Mouse (Mus musculus) CH12.LX (cell line): ENCODE data around the gene Gm20538. TPM values are rescaled to one million over a fixed set of nuclear protein-coding genes. Genes with fewer than 3 reads are reported as not detected.

Experiments used
- DNase-seq: peaks from one replicate; pipeline ENCODE4 v3.0.0-alpha.2; 2013; ENCODE audit errors: extremely low read depth
- H3K27ac ChIP-seq: 2 replicates; pipeline ENCODE4 v1.5.1; 2012; ENCODE audit warnings: low read depth, mild to moderate bottlenecking, control low read depth, moderate library complexity; ENCODE audit not compliant: insufficient read depth
- H3K27me3 ChIP-seq: replicated peaks from 2 replicates; pipeline ENCODE3; 2012; ENCODE audit warnings: inconsistent platforms
- H3K36me3 ChIP-seq, 2 experiments: replicated peaks in 1 of 2; 2 replicates each; pipeline versions ENCODE3 to v1.6.1; 2012; ENCODE audit warnings: inconsistent platforms in 1 of 2, low read length in 1 of 2, mild to moderate bottlenecking in 1 of 2, mixed read lengths in 1 of 2, moderate library complexity in 1 of 2; ENCODE audit not compliant: control insufficient read depth in 1 of 2, insufficient read depth in 1 of 2
- H3K4me1 ChIP-seq, 2 experiments: 2 replicates each; pipeline ENCODE4 v1.6.1; 2012; ENCODE audit warnings: inconsistent platforms in 1 of 2, moderate library complexity in 1 of 2; ENCODE audit not compliant: insufficient read depth in 2 of 2, control insufficient read depth in 1 of 2
- H3K4me2 ChIP-seq: 2 replicates; pipeline ENCODE4 v1.6.1; 2012; ENCODE audit warnings: low read depth, mild to moderate bottlenecking, control low read depth; ENCODE audit not compliant: poor library complexity, insufficient read depth, severe bottlenecking
- H3K4me3 ChIP-seq, 3 experiments: fragments of 150-350 bp in 1 of 3; sonication (generic) in 1 of 3; replicated peaks in 1 of 3; 2 replicates each; pipeline versions ENCODE3 to v1.5.1; 2011 to 2012; ENCODE audit warnings: low read depth in 2 of 3, low read length in 2 of 3, mild to moderate bottlenecking in 2 of 3, moderate library complexity in 2 of 3, control low read depth in 1 of 3, improper control_type of control experiment in 1 of 3, inconsistent platforms in 1 of 3, mixed read lengths in 1 of 3; ENCODE audit not compliant: poor library complexity in 1 of 3
- H3K79me2 ChIP-seq: replicated peaks from 2 replicates; pipeline ENCODE4 v1.6.1; 2012; ENCODE audit warnings: mild to moderate bottlenecking, moderate library complexity; ENCODE audit not compliant: control insufficient read depth, poor library complexity, insufficient read depth, severe bottlenecking; ENCODE audit errors: extremely low read depth
- H3K9ac ChIP-seq: 2 replicates; pipeline ENCODE4 v1.6.1; 2012; ENCODE audit warnings: low read depth, mild to moderate bottlenecking, control low read depth, moderate library complexity; ENCODE audit not compliant: insufficient read depth
- H3K9me3 ChIP-seq: replicated peaks from 2 replicates; pipeline ENCODE3; 2012; ENCODE audit warnings: low read length, inconsistent platforms, mixed read lengths
- BHLHE40 ChIP-seq: IDR thresholded peaks from 2 replicates; pipeline ENCODE4 v1.6.1; 2011; ENCODE audit warnings: mild to moderate bottlenecking, low read depth, low read length, improper control_type of control experiment
- CTCF ChIP-seq, 2 experiments: IDR thresholded peaks in 1 of 2; conservative IDR thresholded peaks in 1 of 2; 2 replicates each; pipeline ENCODE4 v1.5.1; 2011 to 2012; ENCODE audit warnings: low read depth in 2 of 2, low read length in 2 of 2, improper control_type of control experiment in 1 of 2, inconsistent platforms in 1 of 2, mild to moderate bottlenecking in 1 of 2, moderate library complexity in 1 of 2
- ETS1 ChIP-seq: conservative IDR thresholded peaks from 2 replicates; pipeline ENCODE4 v1.6.1; 2012; ENCODE audit warnings: low read depth, mild to moderate bottlenecking, inconsistent platforms, low read length, improper control_type of control experiment, moderate library complexity
- HCFC1 ChIP-seq: IDR thresholded peaks from 2 replicates; pipeline ENCODE4 v1.6.1; 2012; ENCODE audit warnings: low read depth, mild to moderate bottlenecking, inconsistent platforms, low read length, improper control_type of control experiment
- IRF4 ChIP-seq: IDR thresholded peaks from 2 replicates; pipeline ENCODE4 v1.6.1; 2014; ENCODE audit warnings: low read depth, mild to moderate bottlenecking, inconsistent platforms, low read length, improper control_type of control experiment
- JUND ChIP-seq: conservative IDR thresholded peaks from 2 replicates; pipeline ENCODE4 v1.6.1; 2011; ENCODE audit warnings: low read depth, low read length, improper control_type of control experiment
- KAT2A ChIP-seq: IDR thresholded peaks from 2 replicates; pipeline ENCODE4 v1.6.1; 2012; ENCODE audit warnings: low read length, improper control_type of control experiment, inconsistent platforms; ENCODE audit not compliant: insufficient replicate concordance
- MXI1 ChIP-seq: IDR thresholded peaks from 2 replicates; pipeline ENCODE4 v1.6.1; 2011; ENCODE audit warnings: mild to moderate bottlenecking, low read depth, low read length, improper control_type of control experiment
- MYC ChIP-seq: IDR thresholded peaks from 2 replicates; pipeline ENCODE4 v1.6.1; 2011; ENCODE audit warnings: low read depth, mild to moderate bottlenecking, improper control_type of control experiment, low read length
- NELFE ChIP-seq: IDR thresholded peaks from 2 replicates; pipeline ENCODE4 v1.6.1; 2011; ENCODE audit warnings: low read depth, low read length, improper control_type of control experiment
- RAD21 ChIP-seq: IDR thresholded peaks from 2 replicates; pipeline ENCODE4 v1.6.1; 2011; ENCODE audit warnings: low read depth, mild to moderate bottlenecking, low read length, improper control_type of control experiment, moderate library complexity
- SIN3A ChIP-seq: IDR thresholded peaks from 2 replicates; pipeline ENCODE4 v1.6.1; 2012; ENCODE audit warnings: low read length, improper control_type of control experiment, inconsistent platforms
- SMC3 ChIP-seq: IDR thresholded peaks from 2 replicates; pipeline ENCODE4 v1.6.1; 2011; ENCODE audit warnings: low read depth, low read length, improper control_type of control experiment
- TCF12 ChIP-seq: IDR thresholded peaks from 2 replicates; pipeline ENCODE4 v1.6.1; 2014; ENCODE audit warnings: low read depth, mild to moderate bottlenecking, inconsistent platforms, low read length, improper control_type of control experiment
- UBTF ChIP-seq: IDR thresholded peaks from 2 replicates; pipeline ENCODE4 v1.6.1; 2012; ENCODE audit warnings: low read depth, mild to moderate bottlenecking, inconsistent platforms, low read length, improper control_type of control experiment, moderate library complexity
- USF2 ChIP-seq: conservative IDR thresholded peaks from 2 replicates; pipeline ENCODE4 v1.6.1; 2011; ENCODE audit warnings: low read depth, low read length, improper control_type of control experiment
- ZC3H11A ChIP-seq: IDR thresholded peaks from 2 replicates; pipeline ENCODE4 v1.6.1; 2012; ENCODE audit warnings: low read depth, mild to moderate bottlenecking, inconsistent platforms, low read length, improper control_type of control experiment
- ZMIZ1 ChIP-seq: IDR thresholded peaks from 2 replicates; pipeline ENCODE4 v1.6.1; 2012; ENCODE audit warnings: low read depth, mild to moderate bottlenecking, inconsistent platforms, low read length, improper control_type of control experiment
- ZNF384 ChIP-seq: IDR thresholded peaks from 2 replicates; pipeline ENCODE4 v1.6.1; 2012; ENCODE audit warnings: low read depth, low read length, improper control_type of control experiment, inconsistent platforms
- dilution Hi-C: fragments of 300-500 bp; cut with MboI; formaldehyde crosslinking; loops from 2 replicates; pipeline ENCODE4 v1.14.3; 2020; ENCODE audit warnings: low sequenced_read_pairs; ENCODE audit not compliant: extremely low pct_unique_long_range_greater_than_20kb, extremely low pct_ligation_motif_present
- in situ Hi-C: fragments of 300-500 bp; cut with MboI; formaldehyde crosslinking; loops from 3 replicates; pipeline ENCODE4 v1.14.3; 2019; ENCODE audit warnings: low sequenced_read_pairs, low pct_ligation_motif_present, low pct_unique_long_range_greater_than_20kb, mixed read lengths
- polyA plus RNA-seq: library from polyadenylated mRNA; unstranded; fragments of >175 nt; gene quantifications from 2 replicates; pipeline ENCODE4 v1.2.1, GENCODE M21; 2012; ENCODE audit warnings: low read depth; ENCODE audit not compliant: insufficient read length
- total RNA-seq, 2 experiments: library from RNA; depleted of rRNA; stranded (reverse); fragments of 300-350 nt in 1 of 2; fragments of >200 nt in 1 of 2; gene quantifications; 2 replicates each; pipeline ENCODE4 v1.2.3; 2012 to 2014

Gm20538 gene
- total and polyA plus RNA-seq, 3 experiments = 1.7 TPM; not detected in 2

DNA sequence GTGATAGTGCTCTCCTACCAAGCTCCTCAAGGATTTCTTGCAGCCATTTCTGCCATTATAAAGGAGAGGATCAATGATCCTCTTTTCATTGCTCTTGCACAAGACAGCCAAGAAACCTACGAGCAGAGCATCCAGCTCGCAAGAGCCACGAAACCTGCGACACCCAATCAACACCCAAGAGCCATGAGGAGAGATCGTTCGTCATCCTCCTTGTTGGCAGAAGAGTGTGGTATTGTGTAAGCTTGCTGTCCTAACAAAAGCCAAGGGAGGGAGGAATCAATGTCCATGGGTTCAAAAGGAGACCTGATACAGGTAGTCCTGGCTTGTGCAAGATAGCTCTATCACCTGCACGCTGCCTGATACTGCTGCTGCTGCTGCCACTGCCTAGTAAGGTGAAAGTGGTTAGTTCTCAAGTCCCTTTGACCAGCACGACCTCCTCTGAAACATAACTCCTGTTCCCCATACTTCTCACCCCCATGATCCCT is 9.9 kb downstream of the Gm20538 start:
- H3K27me3 ChIP-seq = no peaks in the 10 kb centered on the region
- no peak for TF ChIP-seq ZMIZ1
- no peak for TF ChIP-seq JUND
- no peak for TF ChIP-seq NELFE
- no peak for TF ChIP-seq ETS1
- TF ChIP-seq SIN3A = no peak
- no peak for TF ChIP-seq UBTF
- TF ChIP-seq, all 38 proteins: peak for 0
- no peak overlapping the region for H3K4me3 ChIP-seq
- no peak overlapping the region for H3K27ac ChIP-seq
- dilution Hi-C loops (no loop called here), in situ Hi-C loops (no loop called here)
- no peak overlapping the region for H3K4me2 ChIP-seq
- H3K79me2 ChIP-seq = no peaks in the 10 kb centered on the region
- no peak overlapping the region for H3K9ac ChIP-seq
- peaks cover 0 to 10% of the 10 kb centered on the region in 2 experiments for H3K36me3 ChIP-seq
- H3K9me3 ChIP-seq = peaks cover 7% of the 10 kb centered on the region
- no peak for DNase-seq
- H3K4me1 ChIP-seq = no peaks in the 10 kb centered on the region

DNA sequence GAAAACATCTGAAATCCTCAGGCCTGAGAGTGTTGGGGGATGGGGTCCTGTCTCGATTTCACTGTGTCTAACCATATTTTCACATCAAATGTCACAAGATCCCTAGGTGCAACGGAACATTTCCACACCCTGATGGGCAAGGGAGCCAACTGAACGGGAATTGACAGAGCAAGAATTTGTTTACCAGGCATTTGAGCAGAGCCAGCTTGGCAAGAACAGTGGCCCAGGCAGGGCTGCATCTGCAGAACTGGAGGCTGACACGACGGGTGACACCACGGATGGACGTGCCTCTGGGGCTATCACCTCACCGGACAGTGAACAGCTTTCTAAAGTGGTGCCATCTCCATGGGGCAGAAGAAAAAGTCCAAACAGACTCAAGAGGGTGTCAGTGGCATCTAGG is 15.2 kb downstream of the Gm20538 start:
- in situ Hi-C loops = no loop called here
- Histone ChIP-seq H3K27me3 (no peaks in the 10 kb centered on the region), H3K36me3 (peaks cover 0 to 5% of the 10 kb centered on the region in 2 experiments), H3K9ac (no peak overlapping the region), H3K4me1 (no peaks in the 10 kb centered on the region), H3K27ac (no peak overlapping the region), H3K9me3 (peaks cover 7% of the 10 kb centered on the region), H3K79me2 (no peaks in the 10 kb centered on the region), H3K4me2 (no peak overlapping the region), H3K4me3 (no peak overlapping the region)
- DNase-seq = no peak
- dilution Hi-C loops = no loop called here
- no peak for TF ChIP-seq ZNF384
- TF ChIP-seq NELFE = no peak
- TF ChIP-seq ZMIZ1 = no peak
- no peak for TF ChIP-seq ZC3H11A
- TF ChIP-seq MYC = no peak
- TF ChIP-seq IRF4 = no peak
- no peak for TF ChIP-seq HCFC1
- TF ChIP-seq TCF12 = no peak
- no peak for TF ChIP-seq MXI1
- TF ChIP-seq KAT2A = no peak
- TF ChIP-seq, all 38 proteins: peak for 0

DNA sequence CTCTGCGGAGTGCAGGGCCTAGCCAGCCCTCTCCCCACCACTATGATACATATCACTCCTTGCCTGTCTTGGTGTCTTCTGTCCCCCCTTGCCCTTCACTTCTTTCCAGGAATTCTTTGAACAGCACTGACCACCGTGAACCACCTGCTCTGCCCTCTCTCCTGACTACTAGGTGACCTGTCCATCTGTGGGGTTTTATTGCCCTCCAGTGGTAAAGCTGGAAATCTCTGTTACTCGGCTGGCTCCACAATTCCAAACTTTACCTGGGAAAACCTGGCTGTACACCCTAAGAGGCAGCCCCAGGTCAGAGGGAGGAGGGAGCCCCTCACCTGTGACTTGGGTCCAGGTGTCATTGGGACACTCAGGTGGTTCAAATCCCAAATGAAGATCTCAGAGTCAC is 17.3 kb downstream of the Gm20538 start:
- Histone ChIP-seq H3K9me3 (peaks cover 3% of the 10 kb centered on the region), H3K4me3 (no peak overlapping the region), H3K27ac (no peak overlapping the region), H3K9ac (no peak overlapping the region), H3K36me3 (peaks cover 0 to 11% of the 10 kb centered on the region in 2 experiments), H3K27me3 (no peaks in the 10 kb centered on the region), H3K4me2 (no peak overlapping the region), H3K4me1 (no peaks in the 10 kb centered on the region), H3K79me2 (no peaks in the 10 kb centered on the region)
- dilution Hi-C loops = no loop called here
- no peak for DNase-seq
- TF ChIP-seq SMC3 = peak; percentile 63
- no peak for TF ChIP-seq MXI1
- no peak for TF ChIP-seq BHLHE40
- TF ChIP-seq RAD21 = peak; percentile 73
- TF ChIP-seq ZMIZ1 = no peak
- no peak for TF ChIP-seq USF2
- TF ChIP-seq CTCF (conservative IDR thresholded peaks at IDR 0.05 in 1 of 2, IDR thresholded peaks at IDR 0.05 in 1 of 2; ENCODE audit: low read depth in 2 of 2, low read length in 2 of 2) = peak; percentile 9 to 74; a peak in 2 of 4 replicates
- TF ChIP-seq ZC3H11A = peak; percentile 23; the same call in 1 of the 2 replicates
- TF ChIP-seq UBTF = no peak
- no peak for TF ChIP-seq TCF12
- in situ Hi-C loops = no loop called here
